Mouse (Mus musculus) c-Kit-positive CD71-positive TER-119-negative erythroid progenitor cells, embryonic 14.5 days (primary cell): ENCODE measurements around the gene Dock2.

Source experiments
- DNase-seq: peaks from one replicate; pipeline ENCODE4 v3.0.0-alpha.2; 2013; ENCODE audit warnings: low read depth

Dock2 gene

GRCm38 (mm10) chr11:34194158-34194941, 589.3 kb downstream of the Dock2 start:
- no peak for DNase-seq

- DNase-seq = no peak
These were observed 590.0 kb downstream of the Dock2 start for GRCm38 (mm10) chr11:34193658-34194057.

- DNase-seq = no peak
These were observed 599.4 kb downstream of the Dock2 start for GRCm38 (mm10) chr11:34184266-34184665.

GRCm38 (mm10) chr11:34181214-34182117, 602.2 kb downstream of the Dock2 start:
- no peak for DNase-seq

- no peak for DNase-seq
These were observed 604.9 kb downstream of the Dock2 start for GRCm38 (mm10) chr11:34178752-34179151.
